Mouse (Mus musculus): ENCODE results near the gene Tmem98.
A peak's percentile ranks its signal among the peaks of the same experiment; 100 is the strongest.

Gene Tmem98

GRCm38 (mm10) chr11:80809993-80810821, at the start of gene Tmem98:
TSS of gene Tmem98 (plus strand) at chr11:80810175.
- DNase-seq (ENCODE audit: low read depth, low spot score) = peak; percentile 36

- DNase-seq (ENCODE audit: low read depth, low spot score) = no peak
Observed at GRCm38 (mm10) chr11:80761285-80761974, 48.5 kb upstream of the Tmem98 start.

- DNase-seq (ENCODE audit: low read depth, low spot score) = no peak
Observed at GRCm38 (mm10) chr11:80762066-80762465, 47.9 kb upstream of the Tmem98 start.

GRCm38 (mm10) chr11:80766068-80766467, 43.9 kb upstream of the Tmem98 start:
- no peak for DNase-seq (ENCODE audit: low read depth, low spot score)

GRCm38 (mm10) chr11:80766472-80767319, 43.3 kb upstream of the Tmem98 start:
- no peak for DNase-seq (ENCODE audit: low read depth, low spot score)

GRCm38 (mm10) chr11:80767320-80767617, 42.7 kb upstream of the Tmem98 start:
- DNase-seq (ENCODE audit: low read depth, low spot score) = no peak

GRCm38 (mm10) chr11:80771186-80771585, 38.8 kb upstream of the Tmem98 start:
- DNase-seq (ENCODE audit: low read depth, low spot score) = no peak

- no peak for DNase-seq (ENCODE audit: low read depth, low spot score)
Observed at GRCm38 (mm10) chr11:80771596-80772250, 38.3 kb upstream of the Tmem98 start.

GRCm38 (mm10) chr11:80772595-80773210, 37.3 kb upstream of the Tmem98 start:
- DNase-seq (ENCODE audit: low read depth, low spot score) = no peak

- no peak for DNase-seq (ENCODE audit: low read depth, low spot score)
Observed at GRCm38 (mm10) chr11:80775535-80775934, 34.4 kb upstream of the Tmem98 start.

GRCm38 (mm10) chr11:80777708-80778107, 32.3 kb upstream of the Tmem98 start:
- no peak for DNase-seq (ENCODE audit: low read depth, low spot score)

GRCm38 (mm10) chr11:80778157-80778556, 31.8 kb upstream of the Tmem98 start:
- no peak for DNase-seq (ENCODE audit: low read depth, low spot score)

GRCm38 (mm10) chr11:80778916-80779526, 31.0 kb upstream of the Tmem98 start:
- DNase-seq (ENCODE audit: low read depth, low spot score) = no peak

- DNase-seq (ENCODE audit: low read depth, low spot score) = peak; percentile 95
Observed at GRCm38 (mm10) chr11:80779527-80780344, 30.2 kb upstream of the Tmem98 start, which contains the start of gene Myo1d. TSS of gene Myo1d (minus strand) at chr11:80780025.

GRCm38 (mm10) chr11:80781535-80781934, 28.4 kb upstream of the Tmem98 start:
- no peak for DNase-seq (ENCODE audit: low read depth, low spot score)

GRCm38 (mm10) chr11:80783460-80783859, 26.5 kb upstream of the Tmem98 start:
- DNase-seq (ENCODE audit: low read depth, low spot score) = no peak

GRCm38 (mm10) chr11:80784294-80784743, 25.7 kb upstream of the Tmem98 start:
- DNase-seq (ENCODE audit: low read depth, low spot score) = peak; percentile 30

- no peak for DNase-seq (ENCODE audit: low read depth, low spot score)
Observed at GRCm38 (mm10) chr11:80785672-80786071, 24.3 kb upstream of the Tmem98 start.

GRCm38 (mm10) chr11:80789647-80790240, 20.2 kb upstream of the Tmem98 start:
- DNase-seq (ENCODE audit: low read depth, low spot score) = no peak
